Mouse (Mus musculus) stomach, embryonic 14.5 days (tissue): ENCODE measurements around the gene Ccrl2. TPM values are rescaled to one million over a fixed set of nuclear protein-coding genes. Genes with fewer than 3 reads are reported as not detected.

Experiments used
- ATAC-seq: fragments of 200-750 bp; cut with Nextera tagmentation; 2 replicates; pipeline ENCODE4 v1.8.0; 2017; ENCODE audit warnings: low read depth, moderate TSS enrichment; ENCODE audit not compliant: insufficient number of reproducible peaks, insufficient read depth, low FRiP score
- H3K27ac ChIP-seq: fragments of 300-500 bp; sonication (generic); 2 replicates; pipeline ENCODE4 v1.5.1; 2014; ENCODE audit warnings: mild to moderate bottlenecking, low read length, moderate library complexity, mixed read lengths
- H3K27me3 ChIP-seq: fragments of 300-500 bp; sonication (generic); 2 replicates; pipeline ENCODE4 v1.6.1; 2014; ENCODE audit warnings: low read length, control low read depth, mixed read lengths; ENCODE audit not compliant: control insufficient read depth, insufficient read depth
- H3K36me3 ChIP-seq: fragments of 300-500 bp; sonication (generic); 2 replicates; pipeline ENCODE4 v1.6.1; 2014; ENCODE audit warnings: mild to moderate bottlenecking, control low read depth, low read length, moderate library complexity, mixed read lengths; ENCODE audit not compliant: control insufficient read depth, insufficient read depth
- H3K4me1 ChIP-seq: fragments of 300-500 bp; sonication (generic); 2 replicates; pipeline ENCODE4 v1.6.1; 2014; ENCODE audit warnings: low read length, control low read depth, mixed read lengths; ENCODE audit not compliant: control insufficient read depth, insufficient read depth
- H3K4me2 ChIP-seq: fragments of 300-500 bp; sonication (generic); replicated peaks from 2 replicates; pipeline ENCODE4 v1.6.1; 2014; ENCODE audit warnings: low read depth, low read length, control low read depth
- H3K4me3 ChIP-seq: fragments of 300-500 bp; sonication (generic); 2 replicates; pipeline ENCODE4 v1.5.1; 2014; ENCODE audit warnings: low read depth, low read length, control low read depth
- H3K9ac ChIP-seq: fragments of 300-500 bp; sonication (generic); replicated peaks from 2 replicates; pipeline ENCODE4 v1.6.1; 2014; ENCODE audit warnings: low read depth, mild to moderate bottlenecking, control low read depth, low read length, moderate library complexity, mixed read lengths
- H3K9me3 ChIP-seq: fragments of 300-500 bp; sonication (generic); 2 replicates; pipeline ENCODE4 v1.6.1; 2016; ENCODE audit warnings: low read depth, low read length, control low read depth; ENCODE audit not compliant: control insufficient read depth
- WGBS: fragments of 180-500 bp; shearing (Covaris S2); extraction: QIAGEN DNeasy Blood & Tissue Kit; methylation state at CpG from one replicate; pipeline ENCODE4 v1.1.7; 2014; 5-methylcytosine and 5-hydroxymethylcytosine counted together
- polyA plus RNA-seq: library from polyadenylated mRNA; unstranded; fragments of >200 nt; fragmentation: Nextera tagmentation; extraction: Ambion mirVana; gene quantifications from 2 replicates; pipeline ENCODE4 v1.2.1, GENCODE M21; 2014

Ccrl2 gene
- polyA plus RNA-seq, 1 experiment from 2014 or later = 2.2 TPM

DNA sequence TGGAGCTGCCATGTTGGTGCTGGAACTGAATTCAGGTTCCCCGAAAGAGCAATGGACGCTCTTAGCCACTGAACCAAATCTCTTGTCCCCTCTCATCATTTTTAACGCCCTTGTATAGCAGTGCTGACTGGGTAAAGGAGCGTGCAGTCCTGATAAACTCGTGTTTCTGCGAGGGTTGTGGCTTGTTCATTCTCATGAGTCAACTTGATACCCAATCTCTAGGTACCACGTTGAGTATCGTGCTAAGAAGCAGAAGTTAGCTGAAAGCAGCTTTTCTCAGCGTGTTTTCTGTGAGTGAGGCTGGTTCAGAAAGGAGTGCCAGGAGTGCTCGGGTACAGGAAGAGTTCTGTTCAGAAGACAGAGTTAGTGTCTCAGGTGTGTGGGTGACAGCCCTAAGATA lies 30.5 kb downstream of the Ccrl2 start:
- no peak overlapping the region for H3K4me2 ChIP-seq
- H3K4me3 ChIP-seq = no peak overlapping the region
- H3K4me1 ChIP-seq = no peaks in the 10 kb centered on the region
- H3K27ac ChIP-seq = no peak overlapping the region
- H3K9ac ChIP-seq = no peak overlapping the region
- H3K9me3 ChIP-seq = no peaks in the 10 kb centered on the region
- H3K36me3 ChIP-seq = no peaks in the 10 kb centered on the region
- no peaks in the 10 kb centered on the region for H3K27me3 ChIP-seq
- no peak for ATAC-seq
- 88% methylated on average over 10 of the region's 10 CpGs for WGBS

DNA sequence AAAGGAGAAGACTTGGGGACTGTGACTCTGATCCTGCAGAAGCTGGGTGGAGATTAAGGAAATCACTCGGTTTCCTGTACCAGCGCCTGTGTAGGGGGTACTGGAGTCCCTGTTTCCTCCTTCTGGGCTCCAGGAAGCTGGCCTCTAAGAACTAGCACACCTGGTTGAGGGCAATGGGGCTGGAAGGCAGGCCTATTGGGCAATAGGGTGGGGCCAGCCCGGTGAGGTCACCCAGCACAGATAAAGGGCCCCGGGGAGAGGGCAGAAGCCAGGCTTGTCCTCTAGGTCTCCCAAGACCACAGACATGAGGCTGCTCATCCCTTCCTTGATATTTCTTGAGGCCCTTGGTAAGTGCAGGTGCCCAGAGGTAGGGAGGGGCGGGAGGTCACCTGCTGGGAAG lies 38.3 kb downstream of the Ccrl2 start, which contains the start of gene Ltf:
Gene Ltf, plus strand, starts transcription at position 250 of the 400 bp plus-strand sequence.
- Histone ChIP-seq H3K9ac (no peak within 1 kb of the TSS), H3K36me3 (no peaks in the 10 kb centered on the region), H3K27me3 (no peaks in the 10 kb centered on the region), H3K9me3 (no peaks in the 10 kb centered on the region), H3K4me2 (no peak within 1 kb of the TSS), H3K4me1 (no peaks in the 10 kb centered on the region), H3K4me3 (no peak within 1 kb of the TSS), H3K27ac (no peak within 1 kb of the TSS)
- 80% methylated on average over 5 of the region's 5 CpGs for WGBS
- ATAC-seq = no peak

DNA sequence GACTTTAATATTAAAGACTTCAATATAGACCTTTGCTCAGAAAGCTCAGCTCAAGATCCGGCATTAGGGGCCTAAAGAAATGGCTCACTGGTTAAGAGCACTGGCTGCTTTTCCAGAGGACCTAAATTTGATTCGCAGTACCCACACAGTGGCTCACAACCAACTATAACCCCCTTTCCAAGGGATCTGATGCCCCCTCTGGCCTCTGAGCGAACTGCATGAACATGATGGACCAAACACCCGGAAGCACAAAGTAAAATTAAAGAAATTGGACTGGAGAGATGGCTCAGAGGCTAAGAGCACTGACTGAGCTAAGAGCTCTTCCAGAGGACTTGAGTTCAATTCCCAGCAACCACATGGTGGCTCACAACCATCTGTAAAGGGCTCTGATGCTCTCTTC lies 41.7 kb downstream of the Ccrl2 start:
- no peak overlapping the region for H3K4me3 ChIP-seq
- no peak for ATAC-seq
- no peaks in the 10 kb centered on the region for H3K27me3 ChIP-seq

DNA sequence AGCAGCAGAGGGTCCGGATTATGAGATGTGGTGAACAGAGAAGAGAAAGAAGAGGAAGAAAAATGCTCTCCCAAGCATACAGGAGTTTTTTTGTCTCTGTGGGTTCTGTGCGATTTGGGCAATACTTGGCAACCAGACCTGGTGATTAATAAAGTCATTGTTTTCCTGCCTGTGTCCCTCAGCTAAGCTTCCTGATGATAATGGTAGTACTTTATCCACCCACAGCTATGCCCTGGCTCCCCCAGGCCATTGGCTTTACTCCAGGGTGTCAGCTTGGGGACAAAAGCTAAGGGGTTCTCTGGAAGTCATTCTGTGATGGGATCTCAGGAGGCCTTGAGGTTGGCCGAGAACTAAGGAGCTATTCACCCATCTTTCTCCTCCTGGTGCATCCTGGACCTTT lies 45.3 kb downstream of the Ccrl2 start:
- no peak for ATAC-seq
- Histone ChIP-seq H3K9ac (no peak overlapping the region), H3K27ac (no peak overlapping the region), H3K27me3 (no peaks in the 10 kb centered on the region), H3K4me3 (no peak overlapping the region), H3K9me3 (no peaks in the 10 kb centered on the region), H3K4me1 (no peaks in the 10 kb centered on the region), H3K4me2 (no peak overlapping the region), H3K36me3 (no peaks in the 10 kb centered on the region)
- 79% methylated on average over 3 of the region's 3 CpGs for WGBS

More for the DNA sequence above, 41.7 kb downstream of the Ccrl2 start:
- no peaks in the 10 kb centered on the region for H3K9me3 ChIP-seq
- H3K9ac ChIP-seq = no peak overlapping the region
- H3K36me3 ChIP-seq = no peaks in the 10 kb centered on the region
- H3K4me2 ChIP-seq = no peak overlapping the region
- H3K4me1 ChIP-seq = no peaks in the 10 kb centered on the region
- 86% methylated on average over 4 of the region's 4 CpGs for WGBS
- no peak overlapping the region for H3K27ac ChIP-seq

DNA sequence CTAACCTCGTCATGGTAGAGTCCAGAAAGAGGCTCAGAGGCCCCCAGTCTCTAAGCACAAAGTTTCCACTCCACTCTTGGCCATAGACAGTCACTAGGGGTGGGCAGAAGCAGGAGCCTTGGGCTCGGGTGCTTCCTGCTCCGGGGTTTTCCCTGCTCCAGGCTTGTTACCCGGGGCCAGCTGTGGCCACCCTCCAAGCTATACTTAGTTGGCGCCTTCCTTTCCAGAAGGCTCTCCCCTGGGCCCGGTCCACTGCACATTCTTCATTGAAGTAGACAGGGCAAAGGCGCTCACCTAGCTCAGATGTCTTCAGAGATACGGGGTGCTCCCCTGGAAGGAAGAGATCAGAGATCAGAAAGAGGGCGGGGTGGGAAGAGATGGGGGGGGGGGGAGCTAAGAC lies 45.8 kb downstream of the Ccrl2 start:
- no peak for ATAC-seq
- WGBS = 79% methylated on average over 9 of the region's 9 CpGs
- Histone ChIP-seq H3K9me3 (no peaks in the 10 kb centered on the region), H3K9ac (no peak overlapping the region), H3K27ac (no peak overlapping the region), H3K4me3 (no peak overlapping the region), H3K4me1 (no peaks in the 10 kb centered on the region), H3K36me3 (no peaks in the 10 kb centered on the region), H3K27me3 (no peaks in the 10 kb centered on the region), H3K4me2 (no peak overlapping the region)

GRCm38 (mm10) chr9:111009763-111010162 lies 47.6 kb downstream of the Ccrl2 start:
- Histone ChIP-seq H3K4me3 (no peak overlapping the region), H3K36me3 (no peaks in the 10 kb centered on the region), H3K9ac (no peak overlapping the region), H3K27me3 (no peaks in the 10 kb centered on the region), H3K27ac (no peak overlapping the region), H3K9me3 (no peaks in the 10 kb centered on the region), H3K4me2 (no peak overlapping the region), H3K4me1 (no peaks in the 10 kb centered on the region)
- WGBS = 67% methylated on average over 3 of the region's 3 CpGs
- ATAC-seq = no peak

- Histone ChIP-seq H3K9me3 (no peaks in the 10 kb centered on the region), H3K4me1 (no peaks in the 10 kb centered on the region), H3K36me3 (no peaks in the 10 kb centered on the region), H3K4me2 (no peak overlapping the region), H3K4me3 (no peak overlapping the region), H3K27ac (no peak overlapping the region), H3K27me3 (no peaks in the 10 kb centered on the region), H3K9ac (no peak overlapping the region)
- WGBS = 93% methylated on average over 2 of the region's 2 CpGs
- ATAC-seq = no peak
These were observed 50.8 kb downstream of the Ccrl2 start for GRCm38 (mm10) chr9:111006544-111006943.

Other genes starting within 250 kb of the Ccrl2 start
- not detected in 2 replicates for gene Prss44, start 243.5 kb downstream of the Ccrl2 start, polyA plus RNA-seq
- gene Prss43, start 230.8 kb downstream of the Ccrl2 start, polyA plus RNA-seq = not detected in 2 replicates
- gene Prss45, start 222.9 kb downstream of the Ccrl2 start, polyA plus RNA-seq = not detected in 2 replicates
- not detected in 2 replicates for gene Prss46, start 213.0 kb downstream of the Ccrl2 start, polyA plus RNA-seq
- 0.55 TPM in 1 of 2 replicates, not detected in the other for gene Prss50, start 199.6 kb downstream of the Ccrl2 start, polyA plus RNA-seq
- gene Als2cl, start 177.6 kb downstream of the Ccrl2 start, polyA plus RNA-seq = 4.9 and 5.8 TPM in 2 replicates
- gene Tmie, start 177.4 kb downstream of the Ccrl2 start, polyA plus RNA-seq = 0.38 and 0.67 TPM in 2 replicates
- gene Fam240a, start 140.7 kb downstream of the Ccrl2 start, polyA plus RNA-seq = not detected in 2 replicates
- gene Tdgf1, start 111.4 kb downstream of the Ccrl2 start, polyA plus RNA-seq = not detected in 2 replicates
- not detected in 2 replicates for gene Lrrc2, start 106.0 kb downstream of the Ccrl2 start, polyA plus RNA-seq
- 0.38 TPM in 1 of 2 replicates, not detected in the other for gene Rtp3, start 66.9 kb downstream of the Ccrl2 start, polyA plus RNA-seq
- gene Ltf, start 38.2 kb downstream of the Ccrl2 start, polyA plus RNA-seq = 2.2 and 3.1 TPM in 2 replicates
- 34.5 and 35.0 TPM in 2 replicates for gene Lrrfip2, start 60.1 kb upstream of the Ccrl2 start, polyA plus RNA-seq
- gene Mlh1, start 214.3 kb upstream of the Ccrl2 start, polyA plus RNA-seq = 38.0 and 39.1 TPM in 2 replicates
- gene Epm2aip1, start 214.4 kb upstream of the Ccrl2 start, polyA plus RNA-seq = 43.7 and 48.2 TPM in 2 replicates